Mouse (Mus musculus) bone marrow, adult 2 months (tissue): ENCODE results near the gene Sdccag8. TPM values are rescaled to one million over a fixed set of nuclear protein-coding genes. Genes with fewer than 3 reads are reported as not detected.

Experiments
- H3K27ac ChIP-seq: fragments of 200-500 bp; 2 replicates; pipeline ENCODE4 v1.5.1; 2012; ENCODE audit warnings: low read depth, mild to moderate bottlenecking, control low read depth, inconsistent platforms, low read length; ENCODE audit not compliant: control insufficient read depth, poor library complexity, insufficient read depth
- H3K4me1 ChIP-seq: fragments of 200-500 bp; 2 replicates; pipeline ENCODE4 v1.6.1; 2011; ENCODE audit warnings: low read length; ENCODE audit not compliant: control insufficient read depth, insufficient read depth
- H3K4me3 ChIP-seq: fragments of 200-500 bp; replicated peaks from 2 replicates; pipeline ENCODE3; 2011; ENCODE audit warnings: mild to moderate bottlenecking, low read depth, low read length, control low read depth; ENCODE audit not compliant: control insufficient read depth
- CTCF ChIP-seq: fragments of 200-500 bp; IDR thresholded peaks from 2 replicates; pipeline ENCODE4 v1.5.1; 2011; ENCODE audit warnings: low read length, control low read depth; ENCODE audit not compliant: control insufficient read depth, insufficient read depth
- POLR2A ChIP-seq: fragments of 200-500 bp; IDR thresholded peaks from 2 replicates; pipeline ENCODE4 v1.6.1; 2011; ENCODE audit warnings: low read depth, mild to moderate bottlenecking, control low read depth, low read length, borderline replicate concordance; ENCODE audit not compliant: control insufficient read depth
- WGBS: fragments of 180-500 bp; shearing (Covaris S2); methylation state at CpG from one replicate; pipeline ENCODE4 v1.1.7; 2018; 5-methylcytosine and 5-hydroxymethylcytosine counted together
- polyA plus RNA-seq: library from polyadenylated mRNA; stranded (reverse); fragments of >200 nt; gene quantifications from 2 replicates; pipeline ENCODE4 v1.2.4, GENCODE M21; 2011; ENCODE audit warnings: low replicate concordance; ENCODE audit not compliant: missing spikeins, insufficient read depth, insufficient read length

The Sdccag8 gene
- polyA plus RNA-seq, 1 experiment, result 9.2 TPM

- H3K4me3 ChIP-seq, result no peak overlapping the region
- TF ChIP-seq POLR2A, result no peak
- TF ChIP-seq CTCF, result no peak
- 74% methylated on average over 3 of the region's 3 CpGs for WGBS
Measured at GRCm38 (mm10) chr1:177030669-177031068, 216.2 kb downstream of the Sdccag8 start.

DNA sequence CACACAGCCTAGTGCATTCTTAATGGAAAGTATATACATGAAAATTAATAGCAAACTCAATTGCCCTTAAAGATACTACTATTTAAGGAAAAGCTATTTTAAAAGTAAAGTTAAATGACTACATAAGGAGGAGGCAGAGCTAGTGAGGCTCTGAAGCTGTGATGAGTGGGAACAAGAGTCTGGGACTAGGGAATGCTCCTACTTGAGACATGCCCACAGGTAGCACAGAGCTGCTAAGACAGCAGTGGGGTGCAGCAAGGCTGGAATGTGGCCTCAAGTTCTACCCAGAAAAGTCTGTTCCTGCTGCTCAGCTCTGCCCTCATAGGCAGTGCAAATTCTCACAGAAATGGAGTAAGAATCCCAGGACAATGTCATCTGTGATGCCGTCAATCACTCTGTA is 216.7 kb downstream of the Sdccag8 start:
- Histone ChIP-seq H3K27ac (no peak overlapping the region), H3K4me3 (no peak overlapping the region), H3K4me1 (no peaks in the 10 kb centered on the region; the same call in 1 of the 2 replicates)
- WGBS, result 89% methylated on average over 1 of the region's 1 CpGs
- no peak for TF ChIP-seq POLR2A
- TF ChIP-seq CTCF, result no peak

More at GRCm38 (mm10) chr1:177030669-177031068, 216.2 kb downstream of the Sdccag8 start:
- Histone ChIP-seq H3K4me1 (no peaks in the 10 kb centered on the region; the same call in 1 of the 2 replicates), H3K27ac (no peak overlapping the region)

GRCm38 (mm10) chr1:177032233-177032632 is 217.8 kb downstream of the Sdccag8 start:
- no peak overlapping the region for H3K27ac ChIP-seq
- TF ChIP-seq CTCF, result no peak
- no peaks in the 10 kb centered on the region; the same call in 1 of the 2 replicates for H3K4me1 ChIP-seq
- H3K4me3 ChIP-seq, result no peak overlapping the region
- WGBS, result 83% methylated on average over 1 of the region's 1 CpGs

GRCm38 (mm10) chr1:177035460-177035859 is 221.0 kb downstream of the Sdccag8 start:
- Histone ChIP-seq H3K27ac (no peak overlapping the region), H3K4me1 (no peaks in the 10 kb centered on the region), H3K4me3 (no peak overlapping the region)
- TF ChIP-seq POLR2A, result no peak
- TF ChIP-seq CTCF, result no peak
- 76% methylated on average over 2 of the region's 2 CpGs for WGBS

GRCm38 (mm10) chr1:177038383-177038782 is 223.9 kb downstream of the Sdccag8 start:
- H3K27ac ChIP-seq, result no peak overlapping the region

DNA sequence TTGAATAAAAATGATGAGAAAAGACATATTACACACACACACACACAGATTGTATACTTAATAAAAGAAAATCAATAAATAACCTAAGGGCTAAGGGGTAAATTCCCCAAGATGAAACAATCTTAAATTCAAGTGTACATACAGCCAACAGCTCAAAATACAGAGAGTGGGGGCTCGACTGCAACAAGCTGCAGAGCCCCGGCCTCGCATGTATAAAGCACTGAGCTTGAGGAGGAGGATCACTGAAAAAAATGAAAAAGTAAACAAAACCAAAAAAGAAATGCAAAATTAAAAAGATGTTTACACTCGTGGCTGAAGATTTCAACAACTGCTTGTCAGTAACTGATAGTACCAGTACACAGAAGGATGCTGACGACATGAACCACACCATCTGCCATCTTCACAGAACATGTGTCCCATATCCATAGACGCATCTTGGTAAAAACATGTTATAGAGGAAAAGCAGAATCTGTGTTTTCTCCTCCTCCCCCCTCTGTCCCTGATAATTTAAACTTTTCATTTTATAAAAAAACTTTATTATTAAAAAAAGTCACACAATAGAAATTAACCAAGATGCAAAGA is 224.7 kb downstream of the Sdccag8 start:
- Histone ChIP-seq H3K4me3 (no peak overlapping the region), H3K4me1 (no peaks in the 10 kb centered on the region), H3K27ac (no peak overlapping the region)
- TF ChIP-seq CTCF, result no peak
- WGBS, result 85% methylated on average over 6 of the region's 6 CpGs

More at GRCm38 (mm10) chr1:177038383-177038782, 223.9 kb downstream of the Sdccag8 start:
- Histone ChIP-seq H3K4me3 (no peak overlapping the region), H3K4me1 (no peaks in the 10 kb centered on the region)
- TF ChIP-seq POLR2A (no peak), CTCF (no peak)
- WGBS, result 61% methylated on average over 2 of the region's 2 CpGs

- WGBS, result 85% methylated on average over 4 of the region's 4 CpGs
- no peak overlapping the region for H3K4me3 ChIP-seq
Measured at GRCm38 (mm10) chr1:177040058-177040457, 225.6 kb downstream of the Sdccag8 start.

GRCm38 (mm10) chr1:177045885-177046284 is 231.4 kb downstream of the Sdccag8 start:
- no peak overlapping the region for H3K27ac ChIP-seq

More at GRCm38 (mm10) chr1:177040058-177040457, 225.6 kb downstream of the Sdccag8 start:
- Histone ChIP-seq H3K4me1 (no peaks in the 10 kb centered on the region), H3K27ac (no peak overlapping the region)
- TF ChIP-seq POLR2A, result no peak
- TF ChIP-seq CTCF, result no peak

GRCm38 (mm10) chr1:177046963-177047362 is 232.5 kb downstream of the Sdccag8 start:
- no peaks in the 10 kb centered on the region for H3K4me1 ChIP-seq
- 67% methylated on average over 2 of the region's 2 CpGs for WGBS
- no peak overlapping the region for H3K27ac ChIP-seq
- no peak for TF ChIP-seq CTCF
- TF ChIP-seq POLR2A, result no peak
- H3K4me3 ChIP-seq, result no peak overlapping the region

More at GRCm38 (mm10) chr1:177045885-177046284, 231.4 kb downstream of the Sdccag8 start:
- Histone ChIP-seq H3K4me3 (no peak overlapping the region), H3K4me1 (no peaks in the 10 kb centered on the region)
- TF ChIP-seq CTCF, result no peak
- no peak for TF ChIP-seq POLR2A

GRCm38 (mm10) chr1:177048773-177049172 is 234.3 kb downstream of the Sdccag8 start:
- Histone ChIP-seq H3K27ac (no peak overlapping the region), H3K4me1 (no peaks in the 10 kb centered on the region), H3K4me3 (no peak overlapping the region)
- no peak for TF ChIP-seq POLR2A
- no peak for TF ChIP-seq CTCF
- WGBS, result 83% methylated on average over 2 of the region's 2 CpGs
